8 mouse cellular contexts compared by ENCODE assay signal in the genomic region with DNA sequence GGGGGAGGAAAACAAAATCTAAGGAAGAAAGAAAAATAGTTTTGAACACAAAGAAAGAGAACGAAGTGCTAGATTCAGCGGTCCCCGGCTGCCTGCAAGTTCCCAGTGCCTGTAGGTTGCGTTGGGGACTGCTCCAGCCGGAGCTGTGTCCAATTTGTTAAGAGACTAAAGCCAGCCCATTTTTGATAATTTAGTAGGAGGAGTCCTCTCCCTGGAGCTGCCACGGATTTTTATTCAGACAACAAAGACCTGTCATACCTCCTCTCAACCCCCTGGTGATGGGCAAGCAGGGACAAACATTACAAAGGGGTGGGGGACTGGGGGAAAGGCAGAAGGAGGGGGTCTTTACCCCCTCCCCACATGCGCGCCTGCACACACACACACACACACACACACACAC. TPM values are rescaled to one million over a fixed set of nuclear protein-coding genes. Genes with fewer than 3 reads are reported as not detected.
DNase-seq lines count a peak whose midpoint lies in the region; ATAC-seq lines count a peak whose summit lies in the region.

No protein-coding gene starts in this region.

- peaks cover 43% of the 10 kb centered on the region for H3K27me3 ChIP-seq in forebrain, embryonic 16.5 days (replicated peaks; ENCODE audit: control insufficient read depth, insufficient read depth, low read length)
- H3K27me3 ChIP-seq in liver, embryonic 11.5 days (replicated peaks; ENCODE audit: control insufficient read depth, insufficient read depth, low read length): peaks cover 99% of the 10 kb centered on the region
- peaks cover 66% of the 10 kb centered on the region for H3K27me3 ChIP-seq in stomach, embryonic 16.5 days (ENCODE audit: control insufficient read depth, insufficient read depth, low read length)

- peak overlapping the region; percentile 54 for H3K27ac ChIP-seq in forebrain, embryonic 16.5 days (ENCODE audit: low read length)
- no peak overlapping the region for H3K27ac ChIP-seq in liver, embryonic 11.5 days (ENCODE audit: low read depth, low read length)
- H3K27ac ChIP-seq in stomach, embryonic 16.5 days (ENCODE audit: low read length): no peak overlapping the region

- H3K36me3 ChIP-seq in forebrain, embryonic 16.5 days (ENCODE audit: control insufficient read depth, insufficient read depth): no peaks in the 10 kb centered on the region
- H3K36me3 ChIP-seq in liver, embryonic 11.5 days (ENCODE audit: control insufficient read depth, insufficient read depth, low read length): no peaks in the 10 kb centered on the region
- H3K36me3 ChIP-seq in stomach, embryonic 16.5 days (ENCODE audit: control insufficient read depth, insufficient read depth, low read length): no peaks in the 10 kb centered on the region

- peak overlapping the region; percentile 61 for H3K4me2 ChIP-seq in forebrain, embryonic 16.5 days (ENCODE audit: low read length)
- H3K4me2 ChIP-seq in liver, embryonic 11.5 days: peak overlapping the region; percentile 46
- H3K4me2 ChIP-seq in stomach, embryonic 16.5 days (ENCODE audit: low read depth, low read length): peak overlapping the region; percentile 59

- WGBS in forebrain, embryonic 16.5 days: 0% methylated on average over 8 of the region's 8 CpGs
- 3% methylated on average over 8 of the region's 8 CpGs for WGBS in liver, embryonic 11.5 days
- WGBS in stomach, embryonic 16.5 days: 3% methylated on average over 8 of the region's 8 CpGs

- peak; percentile 32 for DNase-seq in A20 (ENCODE audit: low read depth, low spot score)
- peak; percentile 64 for DNase-seq in ES-CJ7 (ENCODE audit: low read depth, low spot score)
- DNase-seq in liver, embryonic 11.5 days (ENCODE audit: low spot score): no peak
- no peak for DNase-seq in left cerebral cortex, adult 9 months (ENCODE audit: low spot score in 2 of 2)
- no peak for DNase-seq in T-cell, adult 2 months (ENCODE audit: low spot score)
- DNase-seq in gastrocnemius, postnatal 25 days: no peak

- H3K4me1 ChIP-seq in forebrain, embryonic 16.5 days (replicated peaks; ENCODE audit: control insufficient read depth, insufficient read depth, low read length): peaks cover 40% of the 10 kb centered on the region
- peaks cover 3% of the 10 kb centered on the region; the same call in 1 of the 2 replicates for H3K4me1 ChIP-seq in liver, embryonic 11.5 days (replicated peaks; ENCODE audit: control insufficient read depth, insufficient read depth, low read length)
- H3K4me1 ChIP-seq in stomach, embryonic 16.5 days (ENCODE audit: control insufficient read depth, insufficient read depth, low read length): peaks cover 13% of the 10 kb centered on the region

- no peaks in the 10 kb centered on the region for H3K9me3 ChIP-seq in forebrain, embryonic 16.5 days (ENCODE audit: control insufficient read depth, low read length)
- H3K9me3 ChIP-seq in liver, embryonic 11.5 days (ENCODE audit: control insufficient read depth, low read length): no peaks in the 10 kb centered on the region
- H3K9me3 ChIP-seq in stomach, embryonic 16.5 days (replicated peaks; ENCODE audit: control insufficient read depth, low read length): no peaks in the 10 kb centered on the region

- H3K9ac ChIP-seq in forebrain, embryonic 16.5 days (replicated peaks; ENCODE audit: low read depth, low read length): peak overlapping the region; percentile 60; the same call in 1 of the 2 replicates
- no peak overlapping the region for H3K9ac ChIP-seq in liver, embryonic 11.5 days (ENCODE audit: low read depth, low read length)
- no peak overlapping the region for H3K9ac ChIP-seq in stomach, embryonic 16.5 days (ENCODE audit: low read length)

- peak overlapping the region; percentile 40 for H3K4me3 ChIP-seq in forebrain, embryonic 16.5 days (replicated peaks; ENCODE audit: low read length)
- H3K4me3 ChIP-seq in liver, embryonic 11.5 days (ENCODE audit: low read depth, low read length): peak overlapping the region; percentile 23
- peak overlapping the region; percentile 36 for H3K4me3 ChIP-seq in stomach, embryonic 16.5 days (replicated peaks; ENCODE audit: low read length)

- peak; percentile 60 for ATAC-seq in forebrain, embryonic 16.5 days
- ATAC-seq in liver, embryonic 11.5 days (replicated peaks; ENCODE audit: low FRiP score): 0 out of 2 replicates have a peak, but pooled peaks have one; percentile 15
- no peak for ATAC-seq in stomach, embryonic 16.5 days (ENCODE audit: insufficient read depth, low FRiP score)

RNA-seq across cellular contexts. Expression of a gene that starts 6.1 kb away (rescaled TPM):
- polyA plus RNA-seq in forebrain, embryonic 16.5 days (2015; fragmentation: Nextera tagmentation; extraction: Ambion mirVana): 8.5 and 17.0 TPM in 2 replicates
- 2.5 and 3.8 TPM in 2 replicates for polyA plus RNA-seq in liver, embryonic 11.5 days (2014; fragmentation: Nextera tagmentation; extraction: Ambion mirVana)
- 0.87 and 1.2 TPM in 2 replicates for polyA plus RNA-seq in stomach, embryonic 16.5 days (2015; fragmentation: Nextera tagmentation; extraction: Ambion mirVana)
- total RNA-seq in gastrocnemius, postnatal 25 days (2021): not detected

RNA-seq across cellular contexts. Expression of a gene that starts 14.3 kb away (rescaled TPM):
- 23.0 and 26.4 TPM in 2 replicates for polyA plus RNA-seq in forebrain, embryonic 16.5 days (2015; fragmentation: Nextera tagmentation; extraction: Ambion mirVana)
- 27.8 and 31.4 TPM in 2 replicates for polyA plus RNA-seq in liver, embryonic 11.5 days (2014; fragmentation: Nextera tagmentation; extraction: Ambion mirVana)
- 29.9 and 39.6 TPM in 2 replicates for polyA plus RNA-seq in stomach, embryonic 16.5 days (2015; fragmentation: Nextera tagmentation; extraction: Ambion mirVana)
- 10 to 100 TPM; 11.5 to 12.8 TPM for total RNA-seq in gastrocnemius, postnatal 25 days (2021)

Comparison
In these comparisons a context has a peak if more than half of its experiments do, and no peak if none do; other contexts are left out.
1. DNase-seq: peak in A20 (single experiment) and ES-CJ7 (single experiment); none in liver, embryonic 11.5 days (single experiment), left cerebral cortex, adult 9 months (0 of 2), T-cell, adult 2 months (single experiment) and gastrocnemius, postnatal 25 days (single experiment).
2. Peak in every context shown above with its lines, with median percentiles within 50 percentile points of each other: H3K4me2 ChIP-seq and H3K4me3 ChIP-seq.